Mouse (Mus musculus): ENCODE data around the gene B3gnt2. TPM values are rescaled to one million over a fixed set of nuclear protein-coding genes. Genes with fewer than 3 reads are reported as not detected.
A peak's percentile ranks its signal among the peaks of the same experiment; 100 is the strongest.

Gene B3gnt2
- polyA plus RNA-seq, 1 experiment: 20.5 TPM

DNA sequence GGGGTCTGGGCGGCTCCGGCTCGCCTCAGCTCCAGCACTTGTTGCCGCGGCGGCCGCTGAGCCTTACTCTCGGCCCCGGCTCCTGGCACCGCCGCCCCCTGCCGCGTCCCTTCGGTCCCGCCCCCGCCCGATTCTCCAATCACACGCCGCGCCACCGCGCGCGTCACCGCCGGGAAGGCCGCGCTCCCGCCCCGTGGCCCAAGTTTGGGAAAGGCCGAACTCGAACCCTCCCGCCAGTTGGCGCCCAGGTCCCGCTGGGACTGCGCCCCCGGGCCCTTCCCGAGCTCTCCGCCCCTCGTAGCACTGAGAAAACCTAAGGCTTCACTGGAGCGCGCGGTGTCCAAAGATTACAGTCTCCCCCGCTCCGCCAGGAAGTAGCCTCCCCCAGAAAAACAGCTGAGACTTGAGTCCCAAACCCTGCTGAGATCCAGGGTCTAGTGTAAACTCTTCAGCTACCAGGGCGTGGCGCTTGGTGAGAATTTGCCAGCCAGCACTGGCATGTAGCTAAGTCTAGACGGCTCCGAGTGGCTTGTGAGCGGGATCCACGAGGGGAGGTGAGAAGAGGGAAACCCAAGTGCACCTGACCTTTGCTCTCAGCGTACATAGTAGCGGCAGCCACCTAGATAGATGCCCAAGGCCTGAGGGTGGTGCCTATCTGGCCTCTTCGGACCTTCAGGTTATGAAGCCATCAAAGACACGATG lies 977 bp downstream of the B3gnt2 start:
- Histone ChIP-seq H3K27ac (ENCODE audit: insufficient read depth, low read depth, low read length) (peak overlapping the region; percentile 83), H3K4me3 (ENCODE audit: insufficient read depth, low read length) (peak overlapping the region; percentile 94), H3K4me1 (ENCODE audit: control insufficient read depth, insufficient read depth, low read length) (peaks cover 24% of the 10 kb centered on the region)
- TF ChIP-seq CTCF (IDR thresholded peaks at IDR 0.05; ENCODE audit: low read depth, low read length) (no peak), POLR2A (IDR thresholded peaks at IDR 0.05; ENCODE audit: borderline replicate concordance, low read depth, low read length) (no peak; the same call in 1 of the 2 replicates)

DNA sequence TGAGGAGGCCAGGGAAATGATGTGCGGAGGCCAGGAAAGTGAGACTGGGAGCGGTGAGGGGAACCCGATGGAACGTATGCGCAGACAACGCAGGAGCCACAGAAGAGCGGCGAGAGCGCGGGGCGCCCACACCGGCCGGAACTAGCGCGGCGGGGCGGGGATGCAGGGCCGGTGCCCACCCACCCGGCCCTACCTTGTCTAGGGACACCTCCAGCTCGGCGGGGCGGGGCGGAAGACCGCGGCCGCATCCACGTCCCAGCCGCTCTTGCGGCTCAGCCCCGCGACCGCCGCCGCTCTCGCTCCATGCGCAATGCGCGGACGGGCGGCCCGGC lies 1.5 kb downstream of the B3gnt2 start:
- H3K4me1 ChIP-seq (ENCODE audit: control insufficient read depth, insufficient read depth, low read length): peaks cover 26% of the 10 kb centered on the region

DNA sequence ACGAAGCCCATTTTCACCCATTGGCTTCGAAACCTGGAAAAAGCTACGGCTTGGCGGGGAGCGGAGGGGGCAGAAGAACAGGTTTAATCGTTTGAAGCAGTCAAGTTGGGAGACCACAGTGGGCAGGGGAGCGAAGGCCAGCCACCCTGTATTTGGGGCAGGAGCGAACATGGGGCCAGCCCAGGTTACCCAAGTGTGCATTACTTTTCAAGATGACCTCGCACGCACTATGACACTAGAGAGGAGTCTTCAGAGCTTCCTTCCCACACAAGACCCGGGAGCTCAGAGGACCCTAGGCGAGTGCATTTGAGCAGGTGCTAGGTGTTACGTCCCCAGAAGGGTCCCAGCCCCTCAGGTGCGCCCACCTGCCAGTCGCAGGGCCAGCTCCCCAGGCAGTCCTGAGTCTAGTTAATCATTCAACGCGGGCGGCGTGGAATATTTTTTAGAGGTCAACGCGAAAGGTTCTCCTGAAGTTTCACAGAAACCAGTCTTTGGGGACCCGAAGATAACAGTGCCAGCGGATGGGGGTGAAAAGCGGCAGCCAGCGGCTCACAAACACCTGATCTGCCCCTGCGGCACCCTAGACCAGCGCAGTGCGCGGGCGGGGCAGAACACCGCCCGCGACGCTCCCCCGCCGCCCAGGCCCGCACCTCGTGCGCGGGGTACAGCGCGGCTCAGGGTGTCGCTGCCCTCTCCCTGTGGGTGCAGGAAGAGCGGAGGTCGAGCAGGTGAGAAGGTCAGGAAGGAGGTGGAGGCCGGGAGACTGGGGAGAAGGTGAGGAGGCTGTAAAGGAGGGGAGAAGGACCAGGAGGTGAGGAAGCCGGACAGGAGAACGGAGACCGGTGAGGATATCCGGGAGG lies 2.1 kb downstream of the B3gnt2 start:
- TF ChIP-seq CTCF (IDR thresholded peaks at IDR 0.05; ENCODE audit: low read depth, low read length): no peak
- TF ChIP-seq POLR2A (IDR thresholded peaks at IDR 0.05; ENCODE audit: borderline replicate concordance, low read depth, low read length): no peak
- peaks cover 31% of the 10 kb centered on the region for H3K4me1 ChIP-seq (ENCODE audit: control insufficient read depth, insufficient read depth, low read length)
- peak overlapping the region; percentile 94 for H3K4me3 ChIP-seq (ENCODE audit: insufficient read depth, low read length)
- peak overlapping the region; percentile 79 for H3K27ac ChIP-seq (ENCODE audit: insufficient read depth, low read depth, low read length)

More for the DNA sequence above, 1.5 kb downstream of the B3gnt2 start:
- H3K4me3 ChIP-seq (ENCODE audit: insufficient read depth, low read length): peak overlapping the region; percentile 94
- peak overlapping the region; percentile 79 for H3K27ac ChIP-seq (ENCODE audit: insufficient read depth, low read depth, low read length)
- no peak for TF ChIP-seq CTCF (IDR thresholded peaks at IDR 0.05; ENCODE audit: low read depth, low read length)
- TF ChIP-seq POLR2A (IDR thresholded peaks at IDR 0.05; ENCODE audit: borderline replicate concordance, low read depth, low read length): no peak

DNA sequence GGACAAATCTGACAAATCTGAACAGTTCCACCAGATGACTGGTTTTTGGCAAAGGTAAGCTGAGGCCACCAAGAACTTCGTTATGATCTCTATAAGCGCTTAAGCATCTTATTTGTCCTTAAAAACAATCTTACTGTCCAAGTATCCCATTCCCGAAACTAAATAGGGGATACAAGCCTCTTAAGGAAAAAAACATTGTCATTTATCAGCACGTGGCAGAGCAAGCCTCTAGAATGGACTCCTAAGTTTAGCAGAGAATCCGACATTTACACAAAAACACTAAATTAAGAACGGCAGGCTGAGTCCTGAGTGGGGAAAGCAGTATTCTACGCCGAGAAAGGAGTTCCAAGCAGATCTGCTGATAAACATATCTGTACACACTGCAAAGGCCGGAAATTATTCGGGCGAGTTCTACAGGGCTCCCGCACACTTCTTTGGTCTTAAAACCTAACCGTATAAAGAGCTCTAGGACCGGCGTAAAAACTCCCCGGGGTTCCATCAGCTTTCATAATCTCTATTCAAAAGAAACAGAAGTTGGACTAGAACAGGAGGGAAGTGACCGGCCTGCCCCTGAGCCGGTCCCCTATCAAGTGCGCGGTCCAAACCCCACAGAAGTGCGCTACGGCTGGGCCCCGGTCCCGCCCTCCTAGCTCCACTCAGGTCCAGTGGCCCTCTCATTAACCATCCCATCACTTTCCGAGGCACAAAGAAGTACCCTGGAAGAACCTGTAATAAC lies 2.9 kb downstream of the B3gnt2 start:
- TF ChIP-seq POLR2A (IDR thresholded peaks at IDR 0.05; ENCODE audit: borderline replicate concordance, low read depth, low read length): no peak
- TF ChIP-seq CTCF (IDR thresholded peaks at IDR 0.05; ENCODE audit: low read depth, low read length): no peak
- Histone ChIP-seq H3K27ac (ENCODE audit: insufficient read depth, low read depth, low read length) (peak overlapping the region; percentile 79), H3K4me3 (ENCODE audit: insufficient read depth, low read length) (peak overlapping the region; percentile 94), H3K4me1 (ENCODE audit: control insufficient read depth, insufficient read depth, low read length) (peaks cover 37% of the 10 kb centered on the region)

DNA sequence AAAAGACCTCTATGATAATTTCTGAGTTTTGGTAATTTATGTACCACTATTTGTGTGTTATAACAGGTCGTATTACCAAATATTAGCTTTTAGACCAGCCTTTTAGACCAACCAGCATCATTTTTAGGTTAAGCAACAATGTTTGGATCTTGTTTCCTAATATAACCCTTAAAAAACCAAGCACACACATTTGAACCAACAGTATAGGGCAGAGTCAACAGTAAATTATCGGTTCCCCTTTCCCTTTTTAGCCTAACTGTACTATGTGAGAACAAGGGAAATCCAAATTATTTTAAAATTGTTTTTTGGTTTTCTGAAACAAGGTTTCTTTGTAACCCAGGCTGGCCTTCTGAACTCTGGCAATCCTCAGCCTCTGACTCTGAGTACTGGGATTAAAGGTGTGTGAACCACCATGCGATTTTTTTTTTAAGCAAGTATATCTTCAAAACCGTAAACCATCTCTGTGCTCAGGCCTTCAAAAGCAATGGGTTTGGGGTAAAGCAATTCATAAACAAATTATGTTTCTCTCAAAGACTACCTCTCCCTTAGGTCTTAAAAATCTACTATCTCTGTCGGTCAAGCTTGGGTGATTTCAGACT lies 3.6 kb downstream of the B3gnt2 start:
- TF ChIP-seq POLR2A (IDR thresholded peaks at IDR 0.05; ENCODE audit: borderline replicate concordance, low read depth, low read length): no peak
- no peak for TF ChIP-seq CTCF (IDR thresholded peaks at IDR 0.05; ENCODE audit: low read depth, low read length)
- peak overlapping the region; percentile 94 for H3K4me3 ChIP-seq (ENCODE audit: insufficient read depth, low read length)
- H3K4me1 ChIP-seq (ENCODE audit: control insufficient read depth, insufficient read depth, low read length): peaks cover 44% of the 10 kb centered on the region
- H3K27ac ChIP-seq (ENCODE audit: insufficient read depth, low read depth, low read length): peak overlapping the region; percentile 79

DNA sequence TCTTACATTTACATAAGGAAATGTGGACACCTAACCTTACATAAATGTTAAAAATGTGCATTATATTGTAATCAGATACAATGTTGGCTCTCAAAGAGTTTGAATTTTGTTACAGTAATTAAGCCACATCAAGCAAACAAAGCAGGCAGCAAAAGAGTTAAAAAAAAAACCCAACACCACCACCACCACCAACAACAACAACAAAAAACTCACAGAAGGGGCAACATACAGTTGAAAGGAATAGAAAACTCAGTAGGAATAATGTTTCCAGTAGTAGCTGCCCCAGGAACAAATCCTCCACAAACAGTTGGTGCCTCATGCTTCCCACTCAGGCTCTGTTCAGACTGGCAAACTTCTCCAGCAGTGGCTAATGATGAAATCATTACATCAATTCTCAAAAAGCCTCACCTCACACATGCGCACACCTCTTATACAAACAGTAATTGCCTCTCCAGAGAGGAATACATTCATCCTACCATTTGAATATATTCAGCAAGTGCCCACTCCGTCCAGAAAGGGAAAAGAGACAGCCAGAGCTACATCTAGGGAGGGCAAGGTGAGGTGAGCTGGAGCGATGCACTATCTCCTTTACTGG lies 4.3 kb downstream of the B3gnt2 start:
- Histone ChIP-seq H3K4me3 (ENCODE audit: insufficient read depth, low read length) (peak overlapping the region; percentile 53), H3K27ac (ENCODE audit: insufficient read depth, low read depth, low read length) (peak overlapping the region; percentile 39), H3K4me1 (ENCODE audit: control insufficient read depth, insufficient read depth, low read length) (peaks cover 48% of the 10 kb centered on the region)

DNA sequence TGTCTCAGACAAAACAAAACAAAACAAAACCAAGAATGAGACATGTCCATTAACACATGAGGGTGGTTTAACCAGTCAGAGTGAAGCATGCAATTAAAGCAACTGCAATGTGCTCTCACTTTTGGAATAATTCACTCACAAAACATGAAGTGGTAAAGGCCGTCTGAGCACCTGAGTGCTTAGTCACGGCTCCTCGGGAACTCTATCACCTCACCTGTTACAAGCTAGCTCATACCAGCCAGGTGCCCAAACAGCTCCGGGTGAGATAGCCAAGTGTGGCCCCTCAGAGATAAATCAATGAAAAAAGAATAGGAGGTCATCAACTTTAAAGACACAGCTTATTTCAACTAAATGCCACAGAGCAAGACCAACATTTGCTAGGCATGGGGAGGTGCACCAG lies 6.2 kb downstream of the B3gnt2 start:
- Histone ChIP-seq H3K27ac (ENCODE audit: insufficient read depth, low read depth, low read length) (peak overlapping the region; percentile 6; the same call in 1 of the 2 replicates), H3K4me3 (ENCODE audit: insufficient read depth, low read length) (no peak overlapping the region), H3K4me1 (ENCODE audit: control insufficient read depth, insufficient read depth, low read length) (peaks cover 56% of the 10 kb centered on the region)
- TF ChIP-seq CTCF (IDR thresholded peaks at IDR 0.05; ENCODE audit: low read depth, low read length) (no peak; the same call in 1 of the 2 replicates), POLR2A (IDR thresholded peaks at IDR 0.05; ENCODE audit: borderline replicate concordance, low read depth, low read length) (no peak)

More for the DNA sequence above, 4.3 kb downstream of the B3gnt2 start:
- no peak for TF ChIP-seq CTCF (IDR thresholded peaks at IDR 0.05; ENCODE audit: low read depth, low read length)
- TF ChIP-seq POLR2A (IDR thresholded peaks at IDR 0.05; ENCODE audit: borderline replicate concordance, low read depth, low read length): no peak

DNA sequence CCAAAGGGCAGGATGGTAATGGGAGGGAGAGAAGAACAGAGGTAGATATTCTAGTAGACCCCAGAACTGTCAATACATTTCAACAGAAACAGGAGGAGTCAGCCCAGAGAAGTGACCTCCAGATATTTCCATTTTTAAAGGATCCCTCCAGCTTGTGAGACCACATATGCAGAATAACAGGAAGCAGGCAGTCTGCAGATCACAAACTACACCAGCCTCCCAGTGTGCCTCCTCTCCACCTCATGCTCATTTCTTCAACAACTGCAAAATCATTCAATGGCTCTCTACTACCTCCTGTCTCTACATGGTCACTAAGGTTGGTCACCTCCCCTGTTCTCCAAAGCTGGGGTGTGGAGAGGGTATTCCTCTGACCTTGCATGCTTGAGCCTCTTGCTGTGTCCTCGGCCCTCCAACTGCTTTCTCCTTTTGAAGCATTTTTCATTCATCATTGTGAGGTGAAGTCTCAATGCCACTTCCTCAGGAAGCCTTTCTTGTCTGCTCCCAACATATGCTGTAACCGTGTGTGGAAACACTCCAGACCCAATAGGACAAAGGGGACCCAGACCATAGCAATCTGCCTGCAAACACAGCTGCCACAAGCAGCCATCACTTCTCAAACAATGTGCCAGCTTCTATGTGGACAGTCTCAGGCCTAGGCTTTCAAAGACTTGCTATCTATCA lies 7.1 kb downstream of the B3gnt2 start:
- peak overlapping the region; percentile 25 for H3K4me3 ChIP-seq (ENCODE audit: insufficient read depth, low read length)
- peak overlapping the region; percentile 87 for H3K27ac ChIP-seq (ENCODE audit: insufficient read depth, low read depth, low read length)
- TF ChIP-seq CTCF (IDR thresholded peaks at IDR 0.05; ENCODE audit: low read depth, low read length) (no peak), POLR2A (IDR thresholded peaks at IDR 0.05; ENCODE audit: borderline replicate concordance, low read depth, low read length) (no peak)
- H3K4me1 ChIP-seq (ENCODE audit: control insufficient read depth, insufficient read depth, low read length): peaks cover 65% of the 10 kb centered on the region
